Mouse (Mus musculus): ENCODE measurements at regions not wholly inside any gene's neighbourhood (a gene's known extent, or its start where the extent isn't known, plus 50 kb on each side); places are given as distances from the start of the nearest gene placed in this dataset.

GRCm38 (mm10) chr4:93225105-93225504 is 110.2 kb downstream of the Tusc1 start:
- peak; percentile 56 for DNase-seq (ENCODE audit: low spot score)

GRCm38 (mm10) chr4:93220747-93221146 is 114.6 kb downstream of the Tusc1 start:
- no peak for DNase-seq (ENCODE audit: low spot score)

- no peak for DNase-seq (ENCODE audit: low spot score)
These were observed 126.9 kb downstream of the Tusc1 start for GRCm38 (mm10) chr4:93208399-93208798.

- DNase-seq (ENCODE audit: low spot score), result no peak
These were observed 135.5 kb downstream of the Tusc1 start for GRCm38 (mm10) chr4:93199811-93200210.

- DNase-seq (ENCODE audit: low spot score), result no peak
These were observed 151.0 kb downstream of the Tusc1 start for GRCm38 (mm10) chr4:93184332-93184731.

Data from urinary bladder, postnatal 14 days (tissue).